Mouse (Mus musculus) heart, adult 2 months (tissue): ENCODE measurements around the gene Angptl7.

ENCODE experiments used
- EP300 ChIP-seq: fragments of 200-500 bp; IDR thresholded peaks from 2 replicates; pipeline ENCODE4 v1.6.1; 2011; ENCODE audit warnings: low read depth, low read length, control low read depth; ENCODE audit not compliant: insufficient read depth
- POLR2A ChIP-seq: fragments of 200-500 bp; IDR thresholded peaks from 2 replicates; pipeline ENCODE4 v1.6.1; 2011; ENCODE audit warnings: mild to moderate bottlenecking, low read depth, low read length, control low read depth; ENCODE audit not compliant: insufficient read depth

DNA sequence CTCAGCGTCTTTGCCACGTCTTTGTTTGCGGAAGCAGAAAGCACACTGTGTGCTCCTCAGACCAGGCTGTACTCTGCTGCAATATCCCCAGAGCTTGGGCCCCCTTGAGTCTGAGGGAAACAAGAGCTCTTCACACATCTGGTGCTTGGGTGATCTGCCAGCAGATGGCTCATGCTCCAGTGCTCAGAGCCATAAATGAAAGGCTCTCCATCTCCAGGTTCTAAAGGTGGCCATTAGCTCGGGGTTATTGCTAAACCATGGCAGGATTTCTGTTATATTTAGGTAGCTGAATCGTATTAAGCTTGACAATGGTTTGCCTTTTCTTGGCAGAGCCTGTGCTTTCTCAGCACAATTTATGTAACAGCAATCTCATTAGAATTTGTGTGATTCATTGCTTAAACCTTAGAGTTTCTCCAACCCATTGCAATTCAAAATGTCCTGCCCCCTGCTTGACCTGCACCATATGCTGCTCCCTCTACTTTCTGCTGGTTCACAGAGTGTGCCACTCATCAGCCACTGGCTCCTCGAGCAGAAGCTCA, 12.8 kb upstream of the Angptl7 start:
- no peak for TF ChIP-seq POLR2A
- no peak for TF ChIP-seq EP300
